Mouse (Mus musculus) gastrocnemius, adult 2 months (tissue): Measurements from ENCODE around the gene Spata2. TPM values are rescaled to one million over a fixed set of nuclear protein-coding genes. Genes with fewer than 3 reads are reported as not detected.

ENCODE experiments used
- DNase-seq: peaks from one replicate; pipeline ENCODE4 v3.0.0; 2022
- H3K27ac ChIP-seq: fragments of 200-600 bp; 2 replicates; pipeline ENCODE4 v1.8.1; 2022; ENCODE audit warnings: mild to moderate bottlenecking
- H3K4me3 ChIP-seq: fragments of 200-600 bp; 2 replicates; pipeline ENCODE4 v1.8.1; 2022; ENCODE audit warnings: mild to moderate bottlenecking, moderate library complexity
- CTCF ChIP-seq: fragments of 200-600 bp; IDR thresholded peaks from 2 replicates; pipeline ENCODE4 v1.8.1; 2022; ENCODE audit warnings: antibody characterized with exemption, mild to moderate bottlenecking, moderate library complexity
- intact Hi-C: fragments of 180-260 bp; cut with DNase I; formaldehyde crosslinking; loops from one replicate; pipeline ENCODE4 v1.15.1; 2025
- total RNA-seq, 2 experiments: library from RNA; stranded (reverse); gene quantifications; 2 replicates each; pipeline ENCODE4 v1.2.3; 2021

Gene Spata2
- total RNA-seq, 2 experiments from 2014 or later = 18.4 to 18.9 TPM

DNA sequence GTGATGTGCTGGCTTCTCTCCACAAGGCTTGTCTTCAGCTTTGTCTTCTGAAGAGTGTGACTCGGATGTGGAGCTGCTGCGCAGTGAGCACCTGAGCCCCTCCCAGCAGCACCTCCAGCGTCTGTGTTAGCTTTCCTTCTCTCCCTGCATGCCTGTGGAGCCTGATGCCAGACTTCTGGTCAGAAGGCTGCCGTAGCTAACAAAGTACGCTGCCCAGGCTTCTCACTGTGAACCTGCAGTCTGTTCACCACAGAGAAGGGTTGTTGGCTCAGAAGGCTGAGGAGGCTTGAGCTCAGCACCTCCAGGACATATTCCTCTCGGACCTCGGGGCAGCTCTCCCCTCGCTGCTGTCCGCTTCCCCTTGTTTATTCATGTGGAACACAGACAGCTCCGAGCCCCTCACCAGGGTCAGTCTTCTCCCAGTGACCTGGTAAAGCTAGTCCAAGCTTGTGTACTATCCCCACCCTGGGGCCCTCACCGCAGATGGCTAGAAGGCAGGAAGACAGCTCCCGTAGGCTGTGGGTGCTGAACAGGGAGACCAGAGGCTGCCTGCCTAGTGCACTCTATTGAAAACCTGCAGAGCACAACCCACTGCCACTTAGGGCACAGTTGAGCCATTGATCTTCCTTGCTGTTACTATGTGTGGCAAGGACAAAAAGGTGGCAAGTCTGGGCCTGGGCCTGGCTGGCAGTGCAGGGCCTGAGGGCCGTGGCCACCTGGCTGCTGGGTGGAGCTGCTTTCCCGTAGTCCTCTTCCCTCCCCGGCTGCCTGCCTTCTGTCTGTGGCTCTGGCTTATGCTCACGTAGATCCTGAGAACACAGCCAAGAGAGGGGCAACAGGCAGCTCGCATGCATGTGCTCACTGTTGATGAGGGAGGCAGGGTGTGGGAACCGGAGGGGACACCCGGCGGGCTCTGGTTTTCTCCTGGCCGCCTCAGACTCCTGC lies 43.1 kb downstream of the Spata2 start:
- DNase-seq = no peak
- no peak for TF ChIP-seq CTCF
- Histone ChIP-seq H3K4me3 (no peak overlapping the region), H3K27ac (no peak overlapping the region)
- intact Hi-C loops = no loop called here

DNA sequence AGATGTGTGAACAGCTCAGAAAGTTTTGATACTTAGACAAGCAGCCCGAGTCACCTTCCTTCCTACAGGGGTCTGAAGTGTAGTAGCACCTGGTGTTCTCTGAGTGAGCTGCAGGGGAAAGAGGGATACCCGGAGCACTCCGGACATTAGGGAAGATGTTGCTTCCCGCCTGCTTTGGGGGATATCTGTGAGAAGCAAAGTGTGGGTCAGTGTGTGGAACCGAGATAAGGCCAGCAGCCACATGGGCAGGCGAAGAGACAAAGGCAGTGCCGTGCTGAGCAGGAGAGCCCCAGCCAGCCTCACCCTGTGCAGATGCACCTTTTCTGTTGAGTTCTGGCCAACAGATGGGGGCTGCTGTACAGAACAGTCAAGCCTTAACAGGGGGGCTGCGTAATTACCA lies 45.1 kb downstream of the Spata2 start:
- TF ChIP-seq CTCF = no peak
- peak; percentile 10 for DNase-seq
- H3K27ac ChIP-seq = no peak overlapping the region
- no peak overlapping the region for H3K4me3 ChIP-seq
- intact Hi-C loops = no loop called here

DNA sequence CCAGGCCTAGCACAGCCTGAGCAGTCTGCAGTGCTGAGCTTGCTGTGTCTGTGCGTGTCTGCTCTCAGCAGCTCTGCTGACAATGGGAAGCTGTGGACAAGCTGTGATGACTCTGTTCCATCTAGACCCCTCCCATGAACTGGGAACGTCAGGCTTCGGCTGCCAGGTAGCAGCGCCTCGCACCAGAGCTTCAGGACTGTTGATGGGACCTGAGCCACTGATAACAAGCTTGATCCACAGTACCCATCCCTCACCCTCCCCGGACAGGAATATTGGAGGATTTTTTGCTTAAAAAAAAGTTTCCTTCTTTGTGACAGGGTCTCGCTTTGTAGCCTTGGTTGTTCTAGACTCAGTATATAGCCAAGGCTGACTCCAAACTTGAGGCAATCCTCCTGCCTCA lies 45.5 kb downstream of the Spata2 start:
- H3K4me3 ChIP-seq = no peak overlapping the region
- H3K27ac ChIP-seq = no peak overlapping the region
- intact Hi-C loops = no loop called here
- TF ChIP-seq CTCF = no peak
- no peak for DNase-seq

DNA sequence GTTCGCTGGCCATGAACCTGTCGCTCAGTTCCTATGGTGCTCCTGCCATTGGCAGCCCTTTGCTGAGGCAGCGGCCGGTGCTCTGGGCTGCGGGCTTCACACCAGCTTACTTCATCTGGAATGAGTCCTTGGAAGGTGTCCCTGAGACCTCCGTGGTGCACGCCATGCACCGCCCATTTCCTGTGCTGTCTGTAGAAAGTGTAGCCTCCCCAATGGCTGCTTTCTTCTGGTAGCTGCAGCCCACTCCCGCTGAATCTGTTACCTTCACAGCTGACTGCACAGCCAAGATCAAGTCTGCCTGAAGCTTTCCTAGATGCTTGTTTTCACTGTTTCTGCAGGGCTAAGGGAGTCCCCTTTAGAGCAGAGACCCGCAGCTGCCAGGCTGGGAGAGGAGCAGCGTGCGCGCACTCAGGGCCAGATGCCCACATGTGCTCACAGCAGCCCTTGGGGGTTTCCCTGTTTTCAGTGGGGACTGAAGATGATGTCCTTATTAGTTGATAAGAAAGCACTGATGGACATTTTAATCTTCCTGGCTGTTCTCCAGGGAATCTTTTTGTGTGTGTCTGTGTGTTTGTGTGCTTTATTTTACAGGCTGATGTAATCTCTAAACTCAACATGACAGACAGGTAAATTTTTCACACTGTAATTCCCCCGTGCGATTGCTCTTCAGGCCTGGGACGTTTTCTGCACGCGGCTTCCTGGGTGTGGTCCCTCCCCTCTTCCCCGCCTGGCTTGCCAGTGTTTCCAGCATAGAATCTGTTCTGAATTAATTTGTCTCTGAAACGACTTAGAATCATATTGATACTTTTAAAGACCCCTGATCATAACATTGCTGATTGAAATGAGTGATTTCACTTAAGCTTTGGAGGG lies 46.5 kb downstream of the Spata2 start:
- TF ChIP-seq CTCF = no peak
- H3K4me3 ChIP-seq = no peak overlapping the region
- no peak overlapping the region for H3K27ac ChIP-seq
- intact Hi-C loops = no loop called here
- no peak for DNase-seq

DNA sequence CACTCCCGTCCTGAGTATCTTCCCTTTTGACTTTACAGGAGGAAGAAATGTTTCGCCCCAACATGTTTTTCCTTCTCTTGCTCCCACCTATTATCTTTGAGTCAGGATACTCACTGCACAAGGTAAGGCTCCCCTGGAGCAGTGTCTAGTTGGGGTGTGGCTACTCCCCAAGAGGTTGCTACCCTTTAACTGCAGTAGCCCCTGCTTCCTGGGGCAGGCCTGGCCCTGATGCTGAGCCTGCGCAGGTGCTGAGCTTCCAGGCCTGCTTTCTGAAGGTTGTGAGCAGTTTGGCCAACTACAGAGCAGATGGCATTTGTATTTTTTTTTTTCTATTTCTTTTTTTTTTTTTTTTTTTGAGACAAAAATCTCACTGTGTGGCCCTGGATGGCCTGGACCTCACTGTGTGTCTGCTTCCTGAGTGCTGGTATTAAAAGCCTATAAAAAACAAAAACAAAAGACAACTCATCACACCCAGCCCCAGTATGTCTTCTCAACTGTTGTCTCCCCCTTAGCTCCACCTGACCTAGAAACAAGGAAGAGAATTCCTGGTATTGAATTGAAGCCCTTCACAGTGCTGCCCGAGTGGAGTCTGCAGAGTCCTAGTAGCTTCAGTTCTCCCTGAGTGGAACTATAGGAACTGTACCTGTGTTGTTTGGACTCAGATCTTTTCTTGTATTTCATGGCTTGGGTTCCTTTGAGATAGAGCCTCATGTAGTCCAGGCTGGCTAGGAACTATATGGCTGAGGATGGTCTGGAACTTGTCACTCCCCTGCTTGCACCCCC lies 49.1 kb downstream of the Spata2 start:
- Histone ChIP-seq H3K27ac (no peak overlapping the region), H3K4me3 (no peak overlapping the region)
- no peak for TF ChIP-seq CTCF
- intact Hi-C loops = no loop called here
- no peak for DNase-seq

DNA sequence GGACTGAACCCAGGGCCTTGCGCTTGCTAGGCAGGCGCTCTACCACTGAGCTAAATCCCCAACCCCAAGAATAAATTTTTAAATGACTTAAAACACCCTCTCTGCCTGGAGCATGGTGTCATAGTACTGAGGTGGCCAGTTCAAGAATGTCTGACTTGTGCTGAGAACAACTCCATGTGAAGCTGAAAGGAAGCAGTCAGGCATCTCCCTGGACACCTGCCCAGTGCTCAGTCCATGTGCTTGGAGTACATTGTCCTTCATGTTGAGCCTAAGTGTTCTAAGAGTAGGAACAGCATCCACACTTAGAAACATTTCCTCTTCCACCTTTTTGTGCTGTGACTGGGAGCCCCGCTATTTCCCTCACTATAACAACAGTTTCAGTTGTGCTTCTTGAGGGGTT lies 53.3 kb downstream of the Spata2 start:
- H3K27ac ChIP-seq = no peak overlapping the region
- H3K4me3 ChIP-seq = no peak overlapping the region
- DNase-seq = no peak
- no peak for TF ChIP-seq CTCF
- intact Hi-C loops = no loop called here

DNA sequence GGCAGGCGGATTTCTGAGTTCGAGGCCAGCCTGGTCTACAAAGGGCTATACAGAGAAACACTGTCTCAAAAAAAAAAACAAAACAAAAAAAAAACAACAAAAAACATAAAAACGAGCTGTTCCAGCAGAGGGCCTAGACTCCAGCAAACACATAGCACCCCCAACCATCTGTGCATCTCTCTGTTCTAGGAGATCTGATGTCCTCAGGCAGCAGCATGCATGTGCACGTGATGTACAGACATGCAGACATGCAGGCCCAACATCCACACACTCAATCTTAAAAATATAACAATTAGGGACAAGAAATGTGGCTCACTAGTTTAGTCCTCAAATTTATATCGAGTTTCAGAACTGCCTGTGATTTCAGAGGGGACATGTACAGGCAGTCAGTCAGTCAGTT lies 56.3 kb downstream of the Spata2 start:
- no peak overlapping the region for H3K4me3 ChIP-seq
- TF ChIP-seq CTCF = no peak
- H3K27ac ChIP-seq = no peak overlapping the region
- intact Hi-C loops = no loop called here
- DNase-seq = no peak

DNA sequence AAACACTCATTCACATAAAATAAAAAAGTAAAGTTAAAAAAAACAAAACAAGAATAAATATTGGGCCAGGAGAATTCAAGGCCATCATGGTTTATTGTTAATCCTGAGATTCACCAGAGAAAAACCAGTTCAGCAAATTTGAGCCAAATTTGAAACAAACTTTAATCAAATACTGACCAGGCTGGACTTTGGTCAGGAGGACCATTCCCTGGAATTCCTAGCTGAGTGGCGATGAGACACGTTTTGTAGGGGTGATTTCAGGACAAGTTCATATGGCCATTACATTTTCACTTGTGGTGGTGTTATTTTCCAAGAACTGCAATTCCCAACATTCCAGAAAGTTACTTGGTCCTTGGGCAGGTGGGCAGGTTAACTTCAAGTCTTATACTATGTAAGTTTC lies 57.1 kb downstream of the Spata2 start:
- Histone ChIP-seq H3K4me3 (no peak overlapping the region), H3K27ac (no peak overlapping the region)
- no peak for TF ChIP-seq CTCF
- DNase-seq = no peak
- intact Hi-C loops = no loop called here

DNA sequence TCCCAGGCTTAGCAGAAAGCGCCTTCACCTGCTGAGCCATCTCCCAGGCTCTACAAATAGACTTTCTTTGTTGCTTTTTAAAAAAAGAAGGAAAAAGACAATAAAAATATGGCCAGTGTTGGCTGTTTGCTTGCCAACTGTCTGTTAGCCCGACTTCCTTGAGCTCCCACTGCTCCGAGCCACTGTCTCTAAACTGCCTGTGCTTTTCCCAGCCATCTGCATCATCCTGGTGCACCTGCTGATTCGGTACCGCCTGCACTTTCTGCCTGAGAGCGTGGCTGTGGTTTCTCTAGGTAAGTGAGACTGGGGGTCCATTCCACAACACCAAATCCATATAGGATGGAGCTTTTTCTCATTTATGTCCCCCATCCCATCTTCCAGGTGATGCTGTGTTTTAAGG lies 58.1 kb downstream of the Spata2 start:
- no peak for DNase-seq
- TF ChIP-seq CTCF = no peak
- Histone ChIP-seq H3K4me3 (no peak overlapping the region), H3K27ac (no peak overlapping the region)
- intact Hi-C loops = no loop called here

DNA sequence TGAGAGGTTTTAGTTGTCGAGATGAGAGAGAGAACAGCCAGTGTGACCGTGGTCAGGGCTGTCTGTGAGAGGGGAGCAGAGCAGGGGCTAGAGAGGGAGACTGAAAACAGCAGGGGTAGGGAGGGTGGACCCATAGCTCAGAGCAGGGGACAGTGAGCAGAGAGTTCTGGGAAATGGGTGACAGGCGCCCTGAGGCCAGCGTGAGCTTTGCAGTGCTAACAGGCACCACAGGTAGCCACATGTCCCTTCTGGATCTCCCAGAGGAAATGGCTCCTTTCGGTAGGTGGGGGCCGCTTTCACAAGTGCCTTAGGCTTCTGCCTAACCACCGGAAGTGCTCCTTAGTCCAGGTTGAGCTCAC lies 61.3 kb downstream of the Spata2 start:
- no peak overlapping the region for H3K4me3 ChIP-seq
- intact Hi-C loops = no loop called here
- DNase-seq = no peak
- no peak overlapping the region for H3K27ac ChIP-seq
- no peak for TF ChIP-seq CTCF

Other genes with a start within 250 kb of the Spata2 start
- gene B4galt5, start 143.7 kb downstream of the Spata2 start, total RNA-seq = 10 to 100 TPM in 1 of 2 experiments, 1 to 10 TPM in 1; 7.8 to 10.6 TPM
- 10 to 100 TPM; 25.0 to 30.4 TPM for gene Slc9a8, start 71.2 kb downstream of the Spata2 start, total RNA-seq
- 10 to 100 TPM; 40.0 to 40.9 TPM for gene Rnf114, start 242 bp downstream of the Spata2 start, total RNA-seq
- 1 to 10 TPM; 1.1 to 1.2 TPM for gene Snai1, start 45.3 kb upstream of the Spata2 start, total RNA-seq
- 100 to 1,000 TPM; 170 to 181 TPM for gene Ube2v1, start 139.2 kb upstream of the Spata2 start, total RNA-seq
- 10 to 100 TPM in 1 of 2 experiments, 1 to 10 TPM in 1; 3.7 to 11.5 TPM for gene Gm20431, start 168.6 kb upstream of the Spata2 start, total RNA-seq
- 100 to 1,000 TPM; 106 to 181 TPM for gene Cebpb, start 196.0 kb upstream of the Spata2 start, total RNA-seq
- gene Tmem189, start 196.9 kb upstream of the Spata2 start, total RNA-seq = 10 to 100 TPM; 13.0 to 14.9 TPM